Mouse (Mus musculus): ENCODE results near the gene Gm49387. TPM values are rescaled to one million over a fixed set of nuclear protein-coding genes. Genes with fewer than 3 reads are reported as not detected.

The Gm49387 gene
- polyA plus RNA-seq, 1 experiment from 2014 or later = 5.8 TPM

- no peak for TF ChIP-seq CTCF (IDR thresholded peaks at IDR 0.05)
Measured at GRCm38 (mm10) chr14:31654816-31655215, 14.1 kb upstream of the Gm49387 start.

DNA sequence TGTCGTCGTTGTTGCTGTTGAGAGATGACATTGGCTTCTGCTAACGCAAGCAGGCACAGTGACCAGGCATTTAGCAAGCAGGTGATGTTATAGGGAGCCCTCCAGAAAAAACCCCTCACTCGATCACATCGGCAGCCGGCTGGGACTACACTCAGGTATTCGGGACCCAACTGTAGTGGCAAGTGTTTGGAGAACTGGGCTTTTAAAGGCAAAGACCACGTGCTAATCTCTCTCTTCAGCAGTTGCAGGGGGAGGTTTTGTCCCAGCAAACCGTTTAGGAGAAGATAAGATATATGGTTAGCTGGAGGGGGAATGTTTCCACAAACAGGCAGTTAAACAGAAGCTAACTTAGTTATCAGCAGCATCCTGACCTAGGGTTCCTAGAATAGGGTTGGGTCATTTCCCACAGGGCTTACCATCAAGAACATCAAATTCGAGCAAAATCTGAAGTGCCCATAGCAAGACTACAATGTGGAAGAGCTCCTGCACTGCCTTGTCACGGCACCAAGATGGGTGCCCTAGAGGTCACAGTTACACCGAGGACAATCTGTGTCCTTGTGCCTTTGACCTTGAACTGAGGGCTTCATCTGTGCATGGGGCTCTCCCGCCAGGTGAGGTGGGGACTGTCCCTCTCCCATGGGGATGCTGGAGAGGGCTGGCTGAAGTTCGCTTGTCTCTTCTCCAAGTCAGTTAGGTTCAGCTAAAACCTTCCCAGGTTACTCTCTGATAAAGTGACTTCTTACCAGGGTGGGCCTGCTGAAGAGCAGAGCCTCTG, 12.6 kb upstream of the Gm49387 start:
- no peak for TF ChIP-seq CTCF (IDR thresholded peaks at IDR 0.05)
- H3K27me3 ChIP-seq = no peaks in the 10 kb centered on the region
- in situ Hi-C loops (cut with MboI; ENCODE audit: low pct_unique_long_range_greater_than_20kb) = no loop called here
- DNase-seq (ENCODE audit: low read depth, low spot score) (no peak), ATAC-seq (no peak)
- POLR2A ChIA-PET = no interaction called here
- CTCF ChIA-PET = interaction anchor here (1.2 to 1.6 kb wide), 2 partner anchors 138 to 141 kb away, joined by 4 read pairs; no protein-coding TSS in a partner anchor

More at GRCm38 (mm10) chr14:31654816-31655215, 14.1 kb upstream of the Gm49387 start:
- POLR2A ChIA-PET = no interaction called here
- ATAC-seq (no peak), DNase-seq (ENCODE audit: low read depth, low spot score) (no peak)
- CTCF ChIA-PET = interaction anchor here (1.1 kb wide), 1 partner anchor 45 kb away, joined by 3 read pairs; no protein-coding TSS in a partner anchor
- in situ Hi-C loops (cut with MboI; ENCODE audit: low pct_unique_long_range_greater_than_20kb) = loop anchor here (5.0 kb wide), 3 partner anchors 127 to 427 kb away; no protein-coding TSS in a partner anchor
- H3K27me3 ChIP-seq = no peaks in the 10 kb centered on the region

DNA sequence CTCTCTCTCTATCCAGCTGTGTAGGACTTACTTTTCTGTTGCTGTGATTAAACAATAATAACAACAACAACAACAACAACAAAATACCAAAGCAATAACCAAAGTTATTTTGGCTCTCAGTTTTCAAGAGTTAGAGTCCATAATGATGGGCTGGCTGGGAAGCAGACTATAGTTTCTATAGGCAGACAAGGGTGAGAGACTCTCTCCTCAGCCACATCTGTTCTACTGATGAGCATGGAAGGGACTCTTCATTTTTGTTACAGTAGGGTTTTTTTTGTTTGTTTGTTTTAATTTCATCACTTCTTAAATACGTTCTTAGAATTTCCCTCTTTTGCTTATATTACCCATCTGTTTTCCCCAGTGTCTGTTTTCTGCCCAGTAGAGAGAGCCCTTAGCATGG, 11.9 kb upstream of the Gm49387 start:
- POLR2A ChIA-PET = no interaction called here

GRCm38 (mm10) chr14:31652106-31652505, 11.4 kb upstream of the Gm49387 start:
- in situ Hi-C loops (cut with MboI; ENCODE audit: low pct_unique_long_range_greater_than_20kb) = no loop called here
- POLR2A ChIA-PET = no interaction called here
- TF ChIP-seq CTCF (IDR thresholded peaks at IDR 0.05) = no peak
- no peaks in the 10 kb centered on the region for H3K27me3 ChIP-seq
- CTCF ChIA-PET = interaction anchor here (1.4 to 1.6 kb wide), 2 partner anchors 9 to 139 kb away, joined by 3 to 4 read pairs; no protein-coding TSS in a partner anchor
- no peak for DNase-seq (ENCODE audit: low read depth, low spot score)
- no peak for ATAC-seq

More for the DNA sequence above, 11.9 kb upstream of the Gm49387 start:
- CTCF ChIA-PET = interaction anchor here (1.2 to 1.6 kb wide), 3 partner anchors 10 to 142 kb away, joined by 3 to 4 read pairs (median 4); no protein-coding TSS in a partner anchor
- ATAC-seq (no peak), DNase-seq (ENCODE audit: low read depth, low spot score) (no peak)
- TF ChIP-seq CTCF (IDR thresholded peaks at IDR 0.05) = no peak
- in situ Hi-C loops (cut with MboI; ENCODE audit: low pct_unique_long_range_greater_than_20kb) = no loop called here
- H3K27me3 ChIP-seq = no peaks in the 10 kb centered on the region

GRCm38 (mm10) chr14:31651206-31651605, 10.5 kb upstream of the Gm49387 start:
- no peaks in the 10 kb centered on the region for H3K27me3 ChIP-seq
- ATAC-seq (no peak), DNase-seq (ENCODE audit: low read depth, low spot score) (no peak)
- ChIA-PET POLR2A (no interaction called here), CTCF (interaction anchor here (1.4 to 1.5 kb wide), 2 partner anchors 9 to 21 kb away, joined by 3 read pairs; no protein-coding TSS in a partner anchor)
- in situ Hi-C loops (cut with MboI; ENCODE audit: low pct_unique_long_range_greater_than_20kb) = no loop called here
- TF ChIP-seq CTCF (IDR thresholded peaks at IDR 0.05) = no peak

GRCm38 (mm10) chr14:31650347-31650746, 9.7 kb upstream of the Gm49387 start:
- ChIA-PET CTCF (interaction anchor here (1.5 kb wide), 1 partner anchor 22 kb away, joined by 3 read pairs; no protein-coding TSS in a partner anchor), POLR2A (no interaction called here)
- TF ChIP-seq CTCF (IDR thresholded peaks at IDR 0.05) = peak; percentile 66
- DNase-seq (ENCODE audit: low read depth, low spot score) (no peak), ATAC-seq (no peak)
- no peaks in the 10 kb centered on the region for H3K27me3 ChIP-seq
- in situ Hi-C loops (cut with MboI; ENCODE audit: low pct_unique_long_range_greater_than_20kb) = no loop called here

- POLR2A ChIA-PET = no interaction called here
- ATAC-seq (no peak), DNase-seq (ENCODE audit: low read depth, low spot score) (no peak)
- no peaks in the 10 kb centered on the region for H3K27me3 ChIP-seq
- in situ Hi-C loops (cut with MboI; ENCODE audit: low pct_unique_long_range_greater_than_20kb) = no loop called here
- TF ChIP-seq CTCF (IDR thresholded peaks at IDR 0.05) = no peak
- CTCF ChIA-PET = interaction anchor here (0.9 kb wide), 1 partner anchor 147 kb away, joined by 3 read pairs; no protein-coding TSS in a partner anchor
Measured at GRCm38 (mm10) chr14:31647991-31648390, 7.3 kb upstream of the Gm49387 start.

- H3K27me3 ChIP-seq = no peaks in the 10 kb centered on the region
- CTCF ChIA-PET = interaction anchor here (0.9 to 2.3 kb wide), 5 partner anchors 10 to 149 kb away, joined by 3 to 10 read pairs (median 5); no protein-coding TSS in a partner anchor
- no peak for TF ChIP-seq CTCF (IDR thresholded peaks at IDR 0.05)
- ATAC-seq = no peak
- DNase-seq (ENCODE audit: low read depth, low spot score) = no peak
- in situ Hi-C loops (cut with MboI; ENCODE audit: low pct_unique_long_range_greater_than_20kb) = no loop called here
- POLR2A ChIA-PET = no interaction called here
Measured at GRCm38 (mm10) chr14:31645920-31646319, 5.2 kb upstream of the Gm49387 start.

DNA sequence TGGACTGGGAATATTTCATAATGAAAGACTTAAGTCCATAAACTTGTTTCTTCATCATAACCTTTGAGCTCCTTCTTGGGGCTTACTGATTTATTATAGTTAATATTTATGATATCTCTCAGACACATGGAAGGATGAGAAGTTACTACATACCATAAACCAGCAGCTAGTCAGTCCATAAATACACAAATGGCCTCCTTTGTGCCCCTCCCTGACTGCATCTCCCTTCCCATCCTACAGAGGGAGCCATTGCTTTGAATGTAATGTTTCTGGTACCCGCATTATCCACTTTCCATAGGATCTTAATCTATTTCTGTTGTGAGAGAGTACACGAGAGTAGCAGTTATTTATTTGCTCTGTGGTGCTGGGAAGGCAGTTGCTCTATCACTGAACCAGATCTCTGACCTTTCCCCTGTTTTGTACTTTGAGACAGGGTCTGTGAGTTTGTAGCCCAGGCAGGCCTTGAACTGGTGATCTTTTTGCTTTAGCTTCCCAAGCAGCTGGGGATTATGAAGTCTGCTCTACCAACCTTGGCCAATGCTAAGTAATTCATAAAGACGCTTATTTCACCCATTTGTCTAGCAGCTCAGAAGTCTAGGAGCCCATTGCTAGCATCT, 4.4 kb upstream of the Gm49387 start:
- DNase-seq (ENCODE audit: low read depth, low spot score) (no peak), ATAC-seq (no peak)
- ChIA-PET POLR2A (no interaction called here), CTCF (interaction anchor here (0.9 to 2.3 kb wide), 7 partner anchors 11 to 150 kb away, joined by 3 to 10 read pairs (median 5); no protein-coding TSS in a partner anchor)
- no peaks in the 10 kb centered on the region for H3K27me3 ChIP-seq
- peak; percentile 64 for TF ChIP-seq CTCF (IDR thresholded peaks at IDR 0.05)
- in situ Hi-C loops (cut with MboI; ENCODE audit: low pct_unique_long_range_greater_than_20kb) = no loop called here

- POLR2A ChIA-PET = no interaction called here
- in situ Hi-C loops (cut with MboI; ENCODE audit: low pct_unique_long_range_greater_than_20kb) = no loop called here
- ATAC-seq (no peak), DNase-seq (ENCODE audit: low read depth, low spot score) (no peak)
- no peaks in the 10 kb centered on the region for H3K27me3 ChIP-seq
- CTCF ChIA-PET = interaction anchor here (1.3 to 2.3 kb wide), 5 partner anchors 16 to 151 kb away, joined by 3 to 10 read pairs (median 6); no protein-coding TSS in a partner anchor
- TF ChIP-seq CTCF (IDR thresholded peaks at IDR 0.05) = no peak
Measured at GRCm38 (mm10) chr14:31644183-31644830, 3.6 kb upstream of the Gm49387 start.

Data from Patski (cell line).